Mouse (Mus musculus): ENCODE results near the gene Man2a2. TPM values are rescaled to one million over a fixed set of nuclear protein-coding genes. Genes with fewer than 3 reads are reported as not detected.
"Not testable (repeated sequence)": the region's sequence is repeated elsewhere in the genome, so short reads cannot be mapped to it uniquely, and the experiment has no call there.

Man2a2 gene
- polyA plus RNA-seq, 1 experiment from 2014 or later, result 23.1 TPM

DNA sequence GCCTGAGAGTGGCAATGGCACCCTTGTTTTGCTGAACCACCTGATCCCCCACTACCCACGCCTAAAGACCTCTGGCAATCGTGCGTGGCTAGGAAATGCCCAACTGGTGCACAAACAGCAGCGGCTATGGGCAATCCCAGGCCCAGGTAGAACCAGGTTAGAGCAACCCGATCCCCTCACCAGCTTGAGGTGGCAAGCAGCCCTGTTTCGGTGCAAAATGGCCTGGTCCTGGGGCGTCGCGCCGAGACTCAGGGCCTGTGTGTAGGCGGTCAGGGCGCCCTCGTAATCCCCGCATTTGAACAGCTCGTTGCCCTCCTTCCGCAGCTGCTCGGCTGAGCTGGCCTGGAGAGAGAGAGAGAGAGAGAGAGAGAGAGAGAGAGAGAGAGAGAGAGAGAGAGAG is 31.8 kb downstream of the Man2a2 start:
- peak overlapping the region; percentile 71 for H3K4me3 ChIP-seq
- peaks cover 7% of the 10 kb centered on the region; the same call in 1 of the 2 replicates for H3K27me3 ChIP-seq (ENCODE audit: low read depth, poor library complexity, severe bottlenecking)
- WGBS, result 12% methylated on average over 17 of the region's 17 CpGs
- H3K27ac ChIP-seq, result peak overlapping the region; percentile 82
- DNase-seq (ENCODE audit: low spot score), result peak; percentile 59
- peaks cover 37% of the 10 kb centered on the region for H3K36me3 ChIP-seq
- H3K9me3 ChIP-seq (replicated peaks), result no peaks in the 10 kb centered on the region
- peaks cover 42% of the 10 kb centered on the region for H3K4me1 ChIP-seq

GRCm38 (mm10) chr7:80336932-80337331 is 34.2 kb downstream of the Man2a2 start:
- no peak for DNase-seq (ENCODE audit: low spot score)
- peaks cover 61% of the 10 kb centered on the region for H3K36me3 ChIP-seq
- 93% methylated on average over 3 of the region's 3 CpGs for WGBS
- H3K4me3 ChIP-seq, result no peak overlapping the region
- H3K4me1 ChIP-seq, result peaks cover 25% of the 10 kb centered on the region
- peaks cover 3% of the 10 kb centered on the region; the same call in 1 of the 2 replicates for H3K27me3 ChIP-seq (ENCODE audit: low read depth, poor library complexity, severe bottlenecking)
- H3K27ac ChIP-seq, result no peak overlapping the region
- no peaks in the 10 kb centered on the region for H3K9me3 ChIP-seq (replicated peaks)

DNA sequence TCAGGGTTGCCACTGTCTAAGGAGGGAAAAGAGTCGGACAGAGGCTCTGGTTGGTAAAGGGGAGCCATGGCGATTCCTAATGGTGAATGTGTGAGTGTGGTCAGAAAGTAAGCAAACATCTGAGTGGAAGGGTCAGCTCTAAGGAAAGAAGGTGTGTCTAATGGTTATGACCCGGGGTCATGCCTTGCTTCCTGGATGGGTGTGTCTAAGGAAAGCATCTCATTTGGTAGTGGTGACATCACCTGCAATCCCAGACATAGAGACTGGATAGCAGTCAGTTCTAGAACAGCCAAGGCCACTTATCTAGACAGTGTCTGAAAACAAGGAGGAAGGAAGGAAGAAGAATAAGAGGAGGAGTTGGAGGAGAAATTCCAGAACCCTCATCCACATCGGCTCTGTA is 36.3 kb downstream of the Man2a2 start:
- no peak for DNase-seq (ENCODE audit: low spot score)
- Histone ChIP-seq H3K9me3 (replicated peaks) (no peaks in the 10 kb centered on the region), H3K36me3 (peaks cover 82% of the 10 kb centered on the region), H3K27ac (no peak overlapping the region), H3K4me3 (no peak overlapping the region), H3K4me1 (peaks cover 11% of the 10 kb centered on the region), H3K27me3 (ENCODE audit: low read depth, poor library complexity, severe bottlenecking) (no peaks in the 10 kb centered on the region)
- 89% methylated on average over 4 of the region's 4 CpGs for WGBS

DNA sequence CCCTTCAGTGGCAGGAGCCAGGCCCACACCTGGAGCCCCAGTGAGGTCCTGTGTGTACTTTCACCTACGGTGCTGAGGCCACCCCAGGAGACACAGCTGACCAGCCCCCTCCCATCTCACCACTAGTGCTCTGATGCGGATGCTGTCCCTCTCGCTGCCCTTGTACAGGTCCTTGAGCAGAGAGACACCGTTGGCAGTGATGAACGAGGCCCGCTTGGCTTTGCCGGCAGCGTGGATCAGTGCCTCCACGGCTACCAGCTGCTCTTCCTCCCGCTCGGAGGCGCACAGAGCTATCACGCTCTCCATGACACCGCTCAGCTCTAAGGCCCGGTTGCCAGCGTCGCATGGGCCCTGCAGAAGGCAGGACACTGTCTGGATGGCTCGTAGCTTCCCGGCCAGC is 39.7 kb downstream of the Man2a2 start:
- H3K36me3 ChIP-seq, result peaks cover 100% of the 10 kb centered on the region
- no peaks in the 10 kb centered on the region for H3K4me1 ChIP-seq
- no peak overlapping the region for H3K4me3 ChIP-seq
- 96% methylated on average over 19 of the region's 19 CpGs for WGBS
- H3K27ac ChIP-seq, result no peak overlapping the region
- H3K27me3 ChIP-seq (ENCODE audit: low read depth, poor library complexity, severe bottlenecking), result no peaks in the 10 kb centered on the region
- no peak for DNase-seq (ENCODE audit: low spot score)
- no peaks in the 10 kb centered on the region for H3K9me3 ChIP-seq (replicated peaks)

GRCm38 (mm10) chr7:80330278-80330677 is 40.9 kb downstream of the Man2a2 start:
- H3K27ac ChIP-seq, result no peak overlapping the region
- H3K36me3 ChIP-seq, result peaks cover 100% of the 10 kb centered on the region
- H3K4me3 ChIP-seq, result no peak overlapping the region
- H3K27me3 ChIP-seq (ENCODE audit: low read depth, poor library complexity, severe bottlenecking), result no peaks in the 10 kb centered on the region
- H3K4me1 ChIP-seq, result 0 out of 2 replicates have a peak, but pooled peaks cover 3% of the 10 kb centered on the region
- 90% methylated on average over 8 of the region's 8 CpGs for WGBS
- no peaks in the 10 kb centered on the region for H3K9me3 ChIP-seq (replicated peaks)
- no peak for DNase-seq (ENCODE audit: low spot score)

DNA sequence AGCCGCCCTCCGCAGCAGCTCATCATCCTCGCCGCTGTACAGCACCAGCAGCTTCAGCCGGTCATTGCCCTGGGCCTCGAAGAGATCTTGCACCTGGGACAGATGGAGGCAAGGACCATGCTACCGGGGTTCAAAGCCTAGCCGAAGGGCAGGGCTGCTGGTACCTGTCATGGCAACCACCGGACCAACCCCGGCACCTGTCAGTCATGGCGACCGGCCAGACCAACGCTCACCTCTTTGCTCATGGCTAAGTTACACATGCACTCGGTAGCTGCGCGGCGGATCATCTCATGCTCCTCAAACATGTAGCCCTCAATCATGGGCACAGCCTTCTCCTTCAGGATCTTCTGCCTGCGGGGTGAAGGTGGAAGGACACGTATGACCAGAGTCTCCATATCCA is 45.1 kb downstream of the Man2a2 start:
- no peak for DNase-seq (ENCODE audit: low spot score)
- H3K27ac ChIP-seq, result no peak overlapping the region
- H3K4me3 ChIP-seq, result no peak overlapping the region
- no peaks in the 10 kb centered on the region for H3K27me3 ChIP-seq (ENCODE audit: low read depth, poor library complexity, severe bottlenecking)
- H3K9me3 ChIP-seq (replicated peaks), result no peaks in the 10 kb centered on the region
- WGBS, result 93% methylated on average over 19 of the region's 19 CpGs
- peaks cover 63% of the 10 kb centered on the region for H3K36me3 ChIP-seq
- H3K4me1 ChIP-seq, result peaks cover 16% of the 10 kb centered on the region

GRCm38 (mm10) chr7:80325292-80325868 is 45.8 kb downstream of the Man2a2 start:
- WGBS, result 95% methylated on average over 16 of the region's 16 CpGs
- no peak overlapping the region for H3K4me3 ChIP-seq
- H3K27ac ChIP-seq, result no peak overlapping the region

GRCm38 (mm10) chr7:80324816-80325119 is 46.4 kb downstream of the Man2a2 start:
- Histone ChIP-seq H3K4me1 (peaks cover 16% of the 10 kb centered on the region), H3K36me3 (peaks cover 63% of the 10 kb centered on the region)
- DNase-seq (ENCODE audit: low spot score); H3K9me3 ChIP-seq (replicated peaks); H3K4me3 ChIP-seq; H3K27me3 ChIP-seq (ENCODE audit: low read depth, poor library complexity, severe bottlenecking); H3K27ac ChIP-seq: not testable (repeated sequence)
- 58% methylated on average over 5 of the region's 5 CpGs for WGBS

More at GRCm38 (mm10) chr7:80325292-80325868, 45.8 kb downstream of the Man2a2 start:
- H3K27me3 ChIP-seq (ENCODE audit: low read depth, poor library complexity, severe bottlenecking), result no peaks in the 10 kb centered on the region
- H3K36me3 ChIP-seq, result peaks cover 63% of the 10 kb centered on the region
- peaks cover 16% of the 10 kb centered on the region for H3K4me1 ChIP-seq
- no peak for DNase-seq (ENCODE audit: low spot score)
- no peaks in the 10 kb centered on the region for H3K9me3 ChIP-seq (replicated peaks)

- Histone ChIP-seq H3K27ac (peak within 1 kb of the TSS; percentile 84), H3K4me1 (peaks cover 16% of the 10 kb centered on the region), H3K9me3 (replicated peaks) (no peaks in the 10 kb centered on the region), H3K4me3 (peak within 1 kb of the TSS; percentile 70), H3K36me3 (peaks cover 63% of the 10 kb centered on the region), H3K27me3 (ENCODE audit: low read depth, poor library complexity, severe bottlenecking) (no peaks in the 10 kb centered on the region)
- 3% methylated on average over 38 of the region's 38 CpGs for WGBS
- DNase-seq (ENCODE audit: low spot score), result peak; percentile 96
Observed at GRCm38 (mm10) chr7:80324043-80324815, 46.9 kb downstream of the Man2a2 start, which contains the start of gene Rccd1. TSS of gene Rccd1 (minus strand) at chr7:80324454.

- Histone ChIP-seq H3K27ac (peak overlapping the region; percentile 84), H3K36me3 (peaks cover 63% of the 10 kb centered on the region), H3K9me3 (replicated peaks) (no peaks in the 10 kb centered on the region), H3K4me3 (peak overlapping the region; percentile 70), H3K27me3 (ENCODE audit: low read depth, poor library complexity, severe bottlenecking) (no peaks in the 10 kb centered on the region), H3K4me1 (peaks cover 16% of the 10 kb centered on the region)
- WGBS, result 24% methylated on average over 8 of the region's 8 CpGs
- DNase-seq (ENCODE audit: low spot score), result no peak
Observed at GRCm38 (mm10) chr7:80323336-80323735, 47.8 kb downstream of the Man2a2 start.

- H3K9me3 ChIP-seq (replicated peaks), result no peaks in the 10 kb centered on the region
- DNase-seq (ENCODE audit: low spot score), result no peak
- H3K27me3 ChIP-seq (ENCODE audit: low read depth, poor library complexity, severe bottlenecking), result no peaks in the 10 kb centered on the region
- H3K36me3 ChIP-seq, result peaks cover 56% of the 10 kb centered on the region
- H3K27ac ChIP-seq, result no peak overlapping the region
- no peak overlapping the region for H3K4me3 ChIP-seq
- 80% methylated on average over 19 of the region's 19 CpGs for WGBS
- peaks cover 10% of the 10 kb centered on the region for H3K4me1 ChIP-seq
Observed at GRCm38 (mm10) chr7:80319846-80320496, 51.2 kb downstream of the Man2a2 start.

DNA sequence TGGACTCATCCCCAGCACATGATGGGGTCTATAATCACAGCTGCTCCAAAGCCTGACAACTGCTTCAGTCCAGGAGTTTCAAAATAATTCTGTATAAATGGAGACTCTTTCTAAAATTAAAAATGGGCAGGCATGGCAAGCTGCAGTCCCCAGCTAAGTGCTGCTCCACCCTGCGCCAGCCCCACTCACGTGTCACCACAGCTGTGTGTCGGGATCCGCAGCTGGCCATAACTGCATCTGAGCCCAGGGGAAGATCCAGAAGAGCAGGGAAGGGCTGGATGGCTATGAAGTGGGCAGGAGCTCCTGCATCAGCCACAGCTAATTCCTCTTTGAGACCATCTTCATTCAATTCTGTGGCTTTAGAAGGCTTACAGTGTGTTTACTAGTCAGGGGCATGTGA is 52.5 kb downstream of the Man2a2 start:
- Histone ChIP-seq H3K9me3 (replicated peaks) (no peaks in the 10 kb centered on the region), H3K27ac (no peak overlapping the region), H3K4me1 (peaks cover 9% of the 10 kb centered on the region), H3K4me3 (no peak overlapping the region), H3K27me3 (ENCODE audit: low read depth, poor library complexity, severe bottlenecking) (no peaks in the 10 kb centered on the region), H3K36me3 (peaks cover 68% of the 10 kb centered on the region)
- DNase-seq (ENCODE audit: low spot score), result no peak
- WGBS, result 89% methylated on average over 4 of the region's 4 CpGs

DNA sequence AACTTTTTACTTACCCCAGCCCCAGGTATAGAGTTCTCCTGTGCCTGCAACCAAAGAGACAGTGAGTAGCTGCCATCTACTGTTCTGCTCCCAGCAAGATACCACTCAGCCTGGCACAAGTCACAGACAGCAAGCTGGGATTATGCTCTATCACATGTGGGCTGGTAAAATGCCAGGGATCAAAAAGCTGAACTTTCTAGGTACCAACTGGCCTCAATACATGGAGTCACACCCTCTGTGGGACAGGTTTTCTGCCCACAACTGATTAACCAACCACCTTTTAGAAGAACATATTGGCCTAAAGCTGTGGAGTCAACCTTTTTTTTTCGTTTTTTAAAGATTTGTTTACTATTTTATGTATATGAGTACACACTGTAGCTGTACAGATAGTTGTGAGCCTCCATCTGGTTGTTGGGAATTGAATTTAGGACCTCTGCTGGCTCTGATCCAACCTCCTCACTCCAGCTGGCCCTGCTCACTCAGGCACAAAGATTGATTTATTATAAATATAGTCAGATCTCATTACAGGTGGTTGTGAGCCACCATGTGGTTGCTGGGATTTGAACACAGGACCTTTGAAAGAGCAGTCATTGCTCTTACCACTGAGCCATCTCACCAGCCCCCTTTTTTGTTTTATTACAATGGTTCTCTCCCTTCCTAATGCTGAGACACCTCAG is 53.6 kb downstream of the Man2a2 start:
- no peak for DNase-seq (ENCODE audit: low spot score)
- Histone ChIP-seq H3K4me1 (no peaks in the 10 kb centered on the region), H3K27ac (no peak overlapping the region), H3K27me3 (ENCODE audit: low read depth, poor library complexity, severe bottlenecking) (no peaks in the 10 kb centered on the region), H3K9me3 (replicated peaks) (no peaks in the 10 kb centered on the region), H3K4me3 (no peak overlapping the region), H3K36me3 (peaks cover 79% of the 10 kb centered on the region)
- WGBS, result 81% methylated on average over 1 of the region's 1 CpGs

All from limb, embryonic 10.5 days (tissue).